Mouse (Mus musculus) frontal cortex, postnatal 25 days (tissue): Measurements from ENCODE around the gene Zfhx3.

Source experiments
- DNase-seq, 2 experiments: peaks; one replicate each; pipeline ENCODE4 v3.0.0; 2022; ENCODE audit warnings: low spot score in 2 of 2

The Zfhx3 gene

DNA sequence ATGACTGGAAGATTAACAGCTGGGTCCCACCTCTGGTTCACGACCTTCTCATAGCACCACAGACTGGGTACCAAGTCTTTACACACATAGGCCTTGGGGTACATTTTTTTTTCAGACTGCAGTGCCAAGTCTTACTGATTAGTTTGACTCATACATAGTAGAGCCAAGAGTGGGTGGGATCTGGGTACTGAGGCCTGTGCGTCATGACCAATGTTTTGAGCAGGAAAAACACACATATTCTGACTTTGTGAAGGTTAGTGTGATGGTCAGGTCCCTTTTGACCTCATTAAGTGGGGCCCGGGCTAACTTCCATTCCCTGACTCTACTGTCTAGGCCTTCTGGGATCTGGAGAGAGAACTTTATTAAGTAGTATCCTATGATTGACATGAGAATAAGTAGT, 853.6 kb downstream of the Zfhx3 start:
- DNase-seq, result no peak

DNA sequence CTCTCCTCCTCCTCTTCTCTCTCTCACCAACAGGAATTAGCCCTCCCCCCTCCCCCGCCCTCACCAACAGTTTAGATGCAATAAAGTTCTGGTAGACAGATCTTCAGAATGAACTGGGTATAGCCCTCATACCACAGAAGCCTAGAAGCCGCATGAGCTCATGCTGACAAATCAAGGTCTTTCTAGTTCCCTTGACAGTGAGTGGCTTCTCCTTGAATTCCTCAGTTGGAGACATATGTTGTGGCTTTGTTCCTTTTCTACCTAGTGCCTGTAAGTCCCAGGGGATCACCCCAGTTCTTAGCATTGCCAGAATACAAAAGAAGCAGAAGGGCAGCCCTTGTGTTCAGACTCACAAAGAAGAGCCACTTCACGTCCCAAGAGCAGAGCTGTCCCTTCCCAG, 854.4 kb downstream of the Zfhx3 start:
- no peak for DNase-seq

DNA sequence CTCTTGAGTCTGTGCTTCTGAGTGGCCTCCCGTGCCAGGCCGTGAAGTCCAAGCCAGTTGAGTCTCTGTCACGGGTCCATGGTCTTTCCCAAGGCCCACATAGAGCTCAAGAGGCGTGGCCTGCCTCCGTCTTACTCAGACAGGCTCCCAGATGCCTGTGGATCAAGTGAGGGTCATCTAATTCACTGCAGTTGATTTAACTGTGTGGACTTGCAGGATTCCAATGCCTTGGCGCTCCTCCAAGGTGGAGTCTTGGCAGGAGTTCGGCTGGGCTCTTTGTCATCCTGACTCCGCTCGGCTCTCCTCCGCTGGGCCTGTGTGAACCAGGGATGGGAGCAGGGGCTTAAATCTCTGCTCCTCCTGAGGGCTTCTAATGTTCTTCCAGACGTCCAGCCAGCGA, 855.6 kb downstream of the Zfhx3 start:
- DNase-seq, result no peak

DNA sequence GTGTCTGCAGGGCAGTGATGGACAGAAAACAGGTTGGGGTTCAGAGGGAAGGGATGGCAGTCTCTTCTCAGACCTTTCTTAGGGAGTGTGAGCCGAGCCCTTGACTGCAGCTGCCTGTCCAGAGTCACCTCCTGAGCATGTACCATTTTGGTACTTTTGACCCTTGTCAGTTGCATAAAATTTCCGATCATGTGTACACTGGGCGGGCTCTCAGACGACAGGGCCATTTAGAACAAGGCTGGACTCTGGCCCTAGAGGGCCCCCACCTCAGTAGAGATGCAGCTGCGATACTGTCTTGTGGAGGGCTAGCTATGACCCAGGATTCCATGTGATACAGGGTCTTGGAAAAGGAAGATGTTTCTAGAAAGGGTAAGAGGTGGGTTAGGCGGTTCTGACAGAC, 856.8 kb downstream of the Zfhx3 start:
- no peak for DNase-seq

DNA sequence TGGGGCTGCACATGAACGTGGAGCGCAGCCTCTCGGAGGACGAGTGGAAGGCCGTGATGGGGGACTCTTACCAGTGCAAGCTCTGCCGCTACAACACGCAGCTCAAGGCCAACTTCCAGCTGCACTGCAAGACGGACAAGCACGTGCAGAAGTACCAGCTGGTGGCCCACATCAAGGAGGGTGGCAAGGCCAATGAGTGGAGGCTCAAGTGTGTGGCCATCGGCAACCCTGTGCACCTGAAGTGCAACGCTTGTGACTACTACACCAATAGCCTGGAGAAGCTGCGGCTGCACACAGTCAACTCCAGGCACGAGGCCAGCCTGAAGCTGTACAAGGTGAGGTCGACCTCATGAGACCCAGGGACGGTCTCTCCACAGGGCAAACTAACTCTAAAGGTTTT, 857.9 kb downstream of the Zfhx3 start:
- no peak for DNase-seq

DNA sequence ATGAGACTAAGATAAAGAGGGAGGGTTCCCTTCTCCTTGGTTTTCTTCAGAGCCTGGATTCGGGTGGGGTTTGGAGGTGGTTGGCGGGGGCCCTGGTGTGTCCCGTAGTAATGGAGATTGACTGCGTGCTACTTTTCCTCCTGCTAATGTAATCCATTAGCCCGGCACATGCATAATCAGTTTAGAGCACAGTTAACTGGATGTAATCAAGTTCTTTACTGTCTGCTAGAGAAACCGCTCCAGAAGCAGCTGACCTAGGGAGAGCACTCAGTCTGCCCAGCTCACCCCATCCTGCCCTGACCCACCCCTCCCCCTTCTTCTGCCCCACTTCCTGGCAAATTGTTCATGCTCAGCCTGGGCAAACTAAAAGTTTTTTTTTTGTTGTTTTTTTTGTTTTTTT, 860.6 kb downstream of the Zfhx3 start:
- DNase-seq, result no peak

DNA sequence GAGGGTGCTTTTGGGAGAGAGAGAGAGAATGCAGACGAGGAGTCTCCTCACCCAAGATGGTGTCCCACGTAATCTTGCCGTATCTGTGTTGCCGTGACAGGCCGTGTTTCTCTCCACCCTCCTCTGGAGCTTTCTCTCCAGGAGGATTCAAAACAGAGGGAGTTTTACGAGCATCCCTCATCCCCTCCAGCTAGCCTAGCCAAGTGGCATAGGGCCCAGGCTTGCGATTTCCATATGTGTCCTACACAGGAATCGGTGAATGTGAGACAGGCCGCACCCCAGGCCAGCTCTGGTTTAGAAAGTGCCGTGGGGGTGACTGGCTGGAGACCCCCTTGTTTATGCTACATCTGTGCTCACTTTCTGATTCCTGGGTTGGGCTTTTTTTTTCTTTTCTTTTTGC, 869.2 kb downstream of the Zfhx3 start:
- no peak for DNase-seq

DNA sequence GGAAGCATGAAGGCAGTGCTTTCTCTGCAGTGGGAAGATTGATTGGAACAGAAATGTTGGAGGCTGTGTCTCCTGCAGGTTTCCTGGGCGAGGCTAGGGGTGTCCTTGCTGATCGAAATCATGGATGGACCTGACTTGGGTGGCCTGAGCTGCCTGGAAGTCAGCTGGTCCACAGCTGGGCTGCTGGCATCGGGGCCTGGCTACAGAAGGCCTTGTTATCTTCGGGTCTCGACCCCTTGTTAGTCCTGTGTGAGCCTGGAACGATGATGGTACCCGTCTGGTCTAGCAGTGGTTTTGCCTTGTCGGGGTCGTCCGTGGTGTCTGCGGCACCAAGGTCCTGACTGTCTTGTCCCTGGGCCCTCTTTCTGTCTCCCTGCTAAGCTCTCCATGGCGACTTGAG, 870.9 kb downstream of the Zfhx3 start:
- DNase-seq, result no peak

DNA sequence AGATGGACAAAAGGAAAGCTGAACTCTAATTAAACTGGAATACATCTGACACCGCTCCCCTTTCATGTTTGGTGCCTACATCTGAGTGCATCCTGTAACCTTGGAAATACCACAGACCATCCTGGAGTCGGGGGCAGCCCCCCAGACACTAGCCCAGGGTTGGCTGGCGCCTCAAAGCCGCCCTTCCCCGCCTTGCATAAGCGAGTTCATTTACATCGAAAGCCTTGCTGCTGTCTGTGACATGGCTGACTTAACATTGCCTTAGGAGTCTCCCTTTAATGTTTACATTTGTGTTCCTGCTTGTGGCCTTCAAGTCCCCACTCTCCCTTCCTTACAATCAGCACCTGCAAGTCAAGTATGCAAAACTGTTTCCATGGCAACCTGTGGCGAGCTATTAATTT, 876.8 kb downstream of the Zfhx3 start:
- DNase-seq, result no peak

DNA sequence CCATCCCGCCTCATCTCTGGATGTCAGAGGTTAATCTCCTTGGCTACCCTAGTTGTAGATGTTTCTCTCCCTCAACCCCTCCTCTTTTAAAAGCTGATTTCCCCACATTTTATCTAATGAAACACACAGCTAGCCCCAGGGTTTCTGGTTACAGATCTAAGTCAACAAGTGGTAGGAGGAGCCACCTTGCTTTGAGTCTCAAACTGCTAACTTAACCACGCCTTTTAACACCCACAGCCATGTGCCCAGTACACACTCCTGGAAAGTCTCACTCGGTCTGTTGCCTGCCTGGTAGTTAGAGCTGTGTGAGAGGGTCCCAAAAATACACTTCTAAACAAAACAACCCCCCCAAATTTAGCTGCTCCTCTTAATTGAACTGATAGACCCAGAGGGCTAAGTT, 877.4 kb downstream of the Zfhx3 start:
- no peak for DNase-seq

DNA sequence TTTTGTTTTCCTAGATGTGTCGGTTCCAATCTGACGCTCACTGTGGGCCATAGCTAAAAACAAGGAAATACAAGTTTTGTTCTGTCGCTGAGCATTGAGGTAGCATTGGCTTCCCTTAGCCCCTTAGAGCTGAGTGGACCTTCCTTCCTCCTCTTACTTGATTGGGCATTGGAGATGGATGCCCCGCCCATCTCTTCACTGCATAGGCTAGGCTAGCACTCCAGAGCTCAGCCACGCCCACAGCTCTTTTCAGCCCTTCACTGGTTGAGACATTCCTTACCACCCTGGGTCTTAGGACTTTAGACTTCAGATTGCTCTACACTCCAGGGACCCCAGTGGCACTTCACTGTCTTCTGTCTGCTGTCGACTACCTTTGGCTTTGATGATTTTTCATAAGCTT, 878.2 kb downstream of the Zfhx3 start:
- no peak for DNase-seq

DNA sequence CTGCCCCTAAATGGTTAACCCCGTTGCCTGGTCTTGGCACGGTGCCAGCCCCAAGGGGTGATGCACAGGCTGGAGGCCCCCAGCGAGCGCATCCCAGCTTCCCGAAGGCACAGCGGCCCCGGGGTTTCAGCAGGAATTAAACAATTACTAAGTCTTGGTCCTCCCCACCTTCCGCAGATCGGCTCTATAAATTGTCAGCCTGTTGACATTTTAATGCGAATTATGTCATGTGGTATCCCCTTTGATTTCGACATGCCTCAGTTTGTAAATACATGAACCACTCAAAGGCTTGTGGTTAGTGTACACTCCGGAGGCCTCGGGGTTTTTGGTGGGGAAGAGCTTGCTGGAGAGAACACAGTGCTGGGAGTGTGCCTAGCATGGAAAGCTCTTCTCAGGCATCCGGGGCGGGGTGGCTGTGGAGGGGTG, 880.4 kb downstream of the Zfhx3 start:
- no peak for DNase-seq

DNA sequence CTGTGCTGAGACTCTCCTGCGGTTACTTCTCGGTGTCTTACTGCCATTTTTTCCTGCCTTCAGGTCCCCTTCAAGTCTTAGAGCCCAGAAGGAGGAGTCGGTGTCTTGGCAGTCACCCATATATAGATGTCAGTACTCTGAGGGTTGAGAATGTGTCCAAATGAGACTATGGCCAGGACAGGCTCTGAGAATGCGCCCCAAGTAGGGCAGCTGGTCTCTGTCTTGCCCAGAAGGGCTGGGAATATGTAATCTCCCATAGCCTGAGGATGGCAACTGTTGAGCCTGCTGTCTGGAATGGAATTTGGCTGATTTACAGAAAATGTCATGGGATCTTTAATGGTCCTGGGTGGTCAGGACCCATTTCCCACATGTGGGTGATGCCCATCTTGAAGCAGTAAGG, 881.6 kb downstream of the Zfhx3 start:
- DNase-seq, result no peak

DNA sequence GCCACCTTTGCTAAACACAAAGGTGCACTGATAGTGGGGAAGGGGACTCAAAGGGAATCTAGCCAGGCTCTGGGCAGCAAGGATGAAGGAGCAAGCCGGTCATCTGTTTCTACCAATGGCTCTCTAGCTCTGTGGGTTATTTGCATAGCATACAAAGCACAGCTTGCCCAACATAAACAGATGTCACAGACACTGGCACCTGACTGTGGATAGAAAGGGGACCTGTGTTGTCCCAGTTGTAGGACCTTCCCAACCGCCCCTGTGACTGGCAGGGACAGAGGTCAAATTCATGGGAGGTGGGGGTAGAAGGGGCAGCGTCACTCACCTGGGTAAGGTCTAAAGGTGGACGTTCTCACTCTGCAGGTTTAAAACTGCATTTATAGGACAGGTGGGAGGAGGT, 884.0 kb downstream of the Zfhx3 start:
- no peak for DNase-seq

DNA sequence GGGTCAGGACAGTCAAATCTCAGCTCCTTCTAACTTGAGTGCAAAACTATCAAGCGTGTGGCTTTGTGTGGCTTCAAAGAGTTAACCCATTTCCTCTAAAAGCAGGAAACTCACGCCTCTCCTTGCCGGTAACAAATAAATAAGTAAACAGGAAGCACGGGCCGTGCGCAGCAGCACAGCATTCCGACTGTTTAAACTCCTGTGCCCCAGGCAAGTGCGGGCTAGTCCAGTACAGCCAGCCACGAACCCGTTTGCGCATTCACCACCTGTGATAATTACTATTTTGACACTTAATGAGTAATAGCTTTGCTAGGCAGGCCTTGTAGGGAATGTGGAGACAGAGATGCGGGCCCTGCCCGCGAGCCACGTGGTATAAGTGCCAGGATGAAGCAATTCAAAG, 885.0 kb downstream of the Zfhx3 start:
- no peak for DNase-seq

DNA sequence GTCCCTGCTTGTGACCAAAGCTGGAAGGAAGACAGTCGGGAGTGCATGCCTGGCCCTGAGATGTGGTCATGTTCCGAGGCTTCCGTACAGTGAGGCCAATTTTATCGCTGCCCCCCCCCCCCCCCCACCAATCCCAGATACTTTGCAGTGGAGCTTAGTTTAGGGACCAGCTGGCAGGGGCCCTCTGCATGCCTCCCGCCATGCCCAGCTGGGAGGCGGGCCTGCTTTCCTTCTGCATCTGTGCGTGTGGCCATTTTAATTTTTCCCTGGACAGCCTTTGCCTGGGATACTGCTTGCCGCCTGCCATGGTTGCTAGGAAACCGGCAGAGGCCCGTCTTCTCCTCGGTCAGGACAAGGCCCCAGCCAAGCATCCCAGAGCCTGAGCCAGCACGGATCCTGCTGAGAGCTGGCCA, 886.9 kb downstream of the Zfhx3 start:
- DNase-seq, result peak; percentile 10 to 15

DNA sequence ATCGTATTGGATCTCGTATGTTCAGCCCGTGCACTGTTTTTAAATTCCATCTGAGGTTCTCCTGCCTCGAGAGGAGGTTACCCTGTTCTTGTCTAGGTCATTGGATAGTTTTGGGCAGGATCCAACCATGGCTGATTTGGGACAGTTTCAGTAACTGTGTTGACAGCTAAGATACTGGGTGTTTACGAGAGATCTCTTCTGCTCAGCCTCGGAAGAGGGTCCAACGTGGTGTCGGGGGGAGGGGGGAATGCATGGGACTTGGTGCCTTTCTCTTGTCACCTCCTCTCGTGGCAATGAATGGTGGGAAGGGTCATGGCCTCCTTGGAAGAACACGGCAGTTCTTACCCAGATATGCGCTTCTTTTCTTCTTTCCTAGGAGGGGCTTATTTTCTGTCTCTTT, 892.7 kb downstream of the Zfhx3 start:
- no peak for DNase-seq

DNA sequence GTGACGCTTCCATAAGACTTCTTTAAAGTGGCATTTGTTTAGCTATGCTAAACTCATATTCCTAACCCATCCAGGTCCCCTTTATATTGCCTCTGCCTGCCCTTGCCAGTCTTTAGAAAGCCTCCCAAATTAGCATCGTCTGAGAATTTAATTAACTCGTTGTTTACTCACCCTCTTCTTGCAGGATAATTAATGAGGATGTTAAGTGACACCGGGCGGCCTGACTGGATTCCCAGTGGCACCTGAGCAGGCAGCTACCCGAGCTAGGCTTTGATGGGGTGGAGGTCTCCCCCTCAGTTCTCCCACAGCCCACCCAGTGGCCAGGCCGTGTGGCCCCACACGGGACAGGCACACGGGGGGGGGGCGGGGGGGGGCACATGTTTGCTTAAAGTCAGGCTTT, 895.3 kb downstream of the Zfhx3 start:
- DNase-seq, result no peak

DNA sequence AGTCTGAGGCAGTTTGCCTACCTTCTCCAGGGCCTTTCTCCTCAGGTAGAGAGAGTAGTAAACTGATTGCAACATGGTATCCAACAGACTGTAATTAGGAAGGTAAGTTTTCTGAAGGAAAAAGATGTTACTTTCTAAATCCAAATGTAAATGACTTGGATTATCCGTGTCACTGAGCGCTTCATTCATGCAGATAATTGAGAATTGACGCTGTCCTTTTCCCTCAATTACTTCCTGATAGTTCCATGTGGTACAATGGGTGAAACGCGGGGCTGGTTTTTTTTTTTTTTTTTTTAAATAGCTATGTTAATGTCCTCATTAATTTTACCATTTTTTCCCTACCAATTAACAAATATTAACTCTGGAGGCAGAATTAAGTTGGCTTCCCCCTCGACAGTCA, 896.3 kb downstream of the Zfhx3 start:
- DNase-seq, result no peak

DNA sequence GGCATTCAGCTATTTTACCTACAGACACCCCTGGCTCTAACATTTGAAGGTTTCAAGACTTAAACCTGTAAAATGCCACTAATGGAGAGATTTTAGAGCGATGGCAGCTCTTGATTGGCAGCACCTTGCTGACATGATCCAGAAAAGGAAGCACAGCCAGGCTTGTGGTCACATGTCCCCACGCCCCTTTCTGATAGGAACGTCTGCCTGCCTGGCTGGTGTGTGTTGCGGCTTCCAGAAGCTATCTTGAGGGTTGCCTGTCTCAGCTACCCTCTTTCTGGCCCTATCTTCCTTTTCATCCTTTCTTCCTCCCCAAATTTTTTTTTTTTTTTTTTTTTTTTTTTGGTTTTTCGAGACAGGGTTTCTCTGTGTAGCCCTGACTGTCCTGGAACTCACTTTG, 899.9 kb downstream of the Zfhx3 start:
- no peak for DNase-seq

DNA sequence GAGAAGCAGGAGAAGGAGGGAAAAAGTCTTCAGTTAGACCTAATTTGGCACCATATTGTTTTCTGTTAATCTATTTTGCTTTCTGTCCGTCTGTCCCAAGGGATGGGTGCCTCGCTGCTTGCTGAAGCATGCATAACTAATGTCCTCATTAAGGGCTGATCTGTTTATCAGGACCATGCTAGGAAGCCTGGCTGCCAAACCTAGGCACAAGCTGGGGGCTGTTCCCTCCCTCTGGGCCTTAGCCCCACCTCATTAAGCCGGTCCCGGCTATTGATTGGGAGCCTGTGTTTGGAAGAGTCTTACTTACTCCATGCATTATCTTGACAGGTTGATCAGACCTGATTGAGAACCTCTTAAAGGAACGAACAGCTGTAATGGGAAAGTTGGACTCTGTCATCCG, 903.7 kb downstream of the Zfhx3 start:
- DNase-seq, result no peak

DNA sequence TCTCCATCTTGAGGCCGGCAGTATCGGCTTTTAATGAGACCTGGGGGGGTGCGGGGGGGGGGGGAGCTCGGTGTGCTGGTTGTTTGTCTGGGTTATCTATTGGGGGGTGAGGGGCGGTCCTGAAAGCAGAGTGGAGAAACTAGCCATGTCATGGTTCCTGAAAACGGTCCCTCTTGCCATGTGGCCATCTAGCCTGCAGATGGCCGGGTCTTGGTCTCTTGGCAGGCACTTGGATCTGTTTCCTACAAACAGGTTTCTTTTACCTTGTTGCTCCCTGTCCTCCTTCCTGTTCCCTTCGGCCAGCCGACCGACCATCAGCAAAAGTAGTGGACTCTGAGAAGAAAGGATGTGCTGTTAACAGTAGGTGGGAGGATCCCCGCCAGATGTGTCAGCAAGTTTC, 904.4 kb downstream of the Zfhx3 start:
- DNase-seq, result no peak

DNA sequence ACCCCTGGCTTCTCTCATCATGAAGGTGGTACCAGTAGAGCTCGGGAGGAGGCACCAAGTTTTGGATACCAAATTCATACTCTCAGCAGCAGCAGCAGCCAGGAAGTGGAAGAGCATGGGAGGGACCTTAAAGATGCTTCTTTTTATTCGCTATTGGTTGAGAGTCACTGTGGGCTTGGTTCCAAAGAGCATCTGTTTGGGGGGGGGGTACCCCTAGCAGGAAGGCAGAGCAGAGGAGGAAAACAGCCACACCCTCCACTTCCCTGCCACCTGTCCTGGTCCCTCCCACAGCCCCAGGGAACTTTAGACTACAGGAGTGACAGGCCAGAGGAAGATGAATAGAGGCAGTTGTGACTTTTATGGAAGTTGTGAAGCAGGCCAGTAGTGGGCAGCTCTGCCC, 904.9 kb downstream of the Zfhx3 start:
- DNase-seq, result no peak

DNA sequence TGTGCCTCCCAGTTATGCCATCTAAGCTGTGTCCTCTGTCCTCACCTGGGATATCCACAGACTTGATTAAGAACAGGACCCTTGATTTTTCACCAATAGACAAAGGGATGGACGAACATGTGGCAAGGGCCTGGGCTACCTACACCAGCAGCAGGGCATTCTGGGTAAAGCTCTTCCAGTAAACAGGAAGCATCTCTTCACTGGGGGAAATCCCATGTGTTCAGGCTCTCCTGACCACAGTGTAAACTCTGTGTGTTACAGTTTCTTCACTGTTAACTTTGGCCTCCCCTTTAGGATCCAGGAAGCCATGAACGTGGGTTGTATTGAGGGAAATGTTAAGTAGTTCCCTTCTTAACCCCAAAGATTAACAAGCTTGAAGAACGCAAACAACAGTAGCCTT, 906.0 kb downstream of the Zfhx3 start:
- no peak for DNase-seq

DNA sequence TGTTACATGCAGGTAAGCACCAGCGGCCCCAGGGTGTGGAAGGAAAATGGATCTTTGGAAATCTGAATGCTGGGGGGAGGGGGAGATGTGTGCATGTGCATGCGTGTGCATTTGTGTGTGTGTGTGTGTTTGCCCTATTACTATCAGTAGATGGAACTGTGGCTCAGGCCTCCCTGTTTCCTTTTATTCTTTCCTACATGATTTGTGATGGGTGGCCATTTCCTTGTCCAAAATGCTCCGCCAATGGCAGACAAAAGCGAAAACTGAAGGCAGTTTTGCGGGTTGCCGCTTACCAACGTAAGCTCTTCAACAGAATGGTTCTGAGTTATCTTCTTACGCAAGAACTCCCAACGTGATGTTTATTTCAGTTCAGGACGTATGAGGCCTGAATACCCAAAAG, 910.6 kb downstream of the Zfhx3 start:
- no peak for DNase-seq
